Mouse (Mus musculus): Measurements from ENCODE around the gene Syt5.

Syt5 gene

DNA sequence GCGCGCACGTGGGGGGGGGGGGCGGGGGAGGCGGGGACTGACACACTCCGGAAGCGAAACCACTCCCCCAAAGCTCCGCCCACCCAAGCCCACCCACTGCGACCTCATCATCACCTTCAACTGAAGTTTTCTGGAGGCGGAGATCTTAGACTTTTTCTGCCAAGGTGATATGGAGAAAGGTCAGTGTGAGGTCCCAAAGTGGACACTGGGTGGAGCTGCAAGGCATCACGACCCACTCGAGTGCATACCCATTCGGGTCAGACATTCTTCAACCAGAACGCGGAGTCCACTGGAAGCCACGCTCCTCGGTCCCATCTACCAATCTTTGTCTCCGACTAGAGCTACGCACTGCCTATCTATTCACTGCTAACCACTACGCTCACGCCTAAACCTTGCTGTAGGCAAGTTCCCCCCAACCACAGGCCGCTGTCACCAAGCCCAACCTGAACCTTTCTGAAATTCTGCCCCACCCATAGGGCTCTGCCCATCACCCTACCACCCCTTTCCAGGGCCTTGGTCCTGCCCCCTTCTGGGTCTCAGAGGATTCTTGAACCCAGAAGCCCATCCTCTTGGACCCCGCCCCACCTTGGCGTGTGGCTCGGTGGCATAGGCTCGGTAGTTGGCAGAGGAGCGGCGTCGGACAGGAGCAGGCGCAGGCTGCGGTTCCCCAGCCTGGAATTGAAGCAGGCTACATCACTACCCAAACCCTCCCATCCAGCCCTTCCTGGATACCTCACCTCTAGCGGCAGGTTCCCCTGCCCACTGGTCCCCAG is 25.9 kb downstream of the Syt5 start:
- peak; percentile 44 for DNase-seq

GRCm38 (mm10) chr7:4518487-4518886 is 28.9 kb downstream of the Syt5 start:
- DNase-seq, result no peak

GRCm38 (mm10) chr7:4516332-4517050 is 30.9 kb downstream of the Syt5 start, which contains the start of gene Tnnt1:
Tnnt1 (minus strand) TSS chr7:4516382.
- peak; percentile 60 for DNase-seq

DNA sequence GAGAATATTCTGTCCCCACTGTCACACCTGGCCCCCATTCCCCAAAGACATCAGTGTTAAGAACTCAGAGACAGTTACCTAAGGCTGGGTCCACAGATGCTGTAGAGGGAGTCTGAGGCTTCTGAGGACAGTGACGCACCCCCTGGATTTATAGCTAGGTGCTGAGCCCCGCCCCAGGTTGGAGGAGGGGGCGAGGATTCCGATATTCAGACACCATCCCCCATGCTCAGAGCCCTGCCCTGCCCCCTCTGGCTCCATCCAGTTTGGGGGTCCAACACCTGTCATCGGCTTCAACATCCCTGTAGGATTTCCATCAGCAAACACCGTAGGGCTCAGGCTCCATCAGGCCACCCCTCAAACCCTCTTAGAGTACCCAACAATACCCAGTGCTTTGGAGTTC is 31.5 kb downstream of the Syt5 start:
- DNase-seq, result no peak

- no peak for DNase-seq
Observed at GRCm38 (mm10) chr7:4513829-4514712, 33.3 kb downstream of the Syt5 start.

GRCm38 (mm10) chr7:4513236-4513635 is 34.1 kb downstream of the Syt5 start:
- peak; percentile 68 for DNase-seq

DNA sequence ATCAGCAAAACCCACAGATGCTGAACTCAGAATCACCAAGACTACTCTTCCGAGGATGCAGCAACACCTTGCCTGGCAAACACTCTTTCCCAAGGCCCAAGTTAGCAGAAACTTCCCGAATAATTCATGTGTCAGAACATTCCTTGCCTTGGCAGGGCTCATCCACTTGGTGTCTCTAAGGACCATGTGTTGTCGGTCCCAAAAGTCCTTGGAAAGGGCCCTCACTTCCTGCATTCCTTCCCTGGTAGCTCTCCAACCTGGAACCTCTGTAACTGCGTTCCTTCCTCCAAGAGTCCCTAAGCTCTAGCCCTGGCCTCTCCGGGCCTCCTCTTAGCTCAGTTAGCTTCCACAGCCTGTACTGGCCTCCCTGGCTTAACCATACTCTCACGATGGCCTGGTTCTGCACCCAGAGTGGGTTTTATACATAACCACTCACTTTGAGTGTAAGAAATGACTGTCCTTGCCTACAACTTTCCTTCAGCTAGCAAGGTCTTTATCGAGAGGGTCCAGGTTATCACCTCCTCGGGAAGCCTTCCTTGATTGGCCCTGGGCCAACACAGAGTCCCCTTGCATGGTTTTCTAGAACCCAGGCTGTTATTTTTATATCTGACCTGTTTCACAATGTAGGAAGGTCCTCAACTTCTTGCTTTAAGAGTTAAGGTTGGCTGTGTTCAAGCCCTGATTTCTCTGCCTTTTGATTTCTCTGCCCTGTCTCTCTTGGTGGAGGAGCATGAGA is 35.7 kb downstream of the Syt5 start:
- DNase-seq, result no peak

DNA sequence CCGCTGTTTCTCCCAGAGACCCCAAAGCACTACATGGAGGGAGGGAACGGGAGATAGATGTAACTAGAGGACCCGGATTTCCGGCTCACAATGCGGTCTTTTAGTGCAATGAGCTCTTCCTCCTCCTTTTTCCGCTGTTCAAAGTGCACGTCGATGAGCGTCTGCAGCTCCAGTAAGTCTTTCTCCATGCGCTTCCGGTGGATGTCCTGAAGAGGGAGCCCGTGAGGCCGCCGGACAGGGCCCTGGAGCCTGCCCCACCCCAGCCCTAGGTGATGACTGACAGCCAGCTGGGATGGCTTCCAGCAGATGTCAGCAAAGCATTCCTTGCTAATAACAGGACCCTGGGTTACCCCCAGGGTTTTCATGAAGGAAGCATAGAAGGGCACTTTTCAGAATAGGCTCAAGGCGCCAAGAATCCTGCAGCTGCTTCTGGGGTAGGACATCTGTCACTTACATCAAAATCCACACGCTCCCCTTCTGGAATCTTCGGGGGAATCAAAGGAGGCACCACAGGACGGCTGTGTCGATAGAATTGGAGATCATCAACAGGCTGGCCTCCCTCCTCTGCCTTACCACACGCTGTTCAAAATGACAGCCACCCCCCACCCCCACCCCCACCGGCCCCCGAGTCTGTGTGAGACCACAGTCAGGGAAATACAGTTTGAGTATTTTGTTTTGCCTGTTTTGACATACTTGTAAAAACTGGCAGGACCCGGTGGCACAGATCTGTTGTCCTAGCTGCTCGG is 37.3 kb downstream of the Syt5 start:
- peak; percentile 86 for DNase-seq

- no peak for DNase-seq
Observed at GRCm38 (mm10) chr7:4508739-4509116, 38.6 kb downstream of the Syt5 start.

DNA sequence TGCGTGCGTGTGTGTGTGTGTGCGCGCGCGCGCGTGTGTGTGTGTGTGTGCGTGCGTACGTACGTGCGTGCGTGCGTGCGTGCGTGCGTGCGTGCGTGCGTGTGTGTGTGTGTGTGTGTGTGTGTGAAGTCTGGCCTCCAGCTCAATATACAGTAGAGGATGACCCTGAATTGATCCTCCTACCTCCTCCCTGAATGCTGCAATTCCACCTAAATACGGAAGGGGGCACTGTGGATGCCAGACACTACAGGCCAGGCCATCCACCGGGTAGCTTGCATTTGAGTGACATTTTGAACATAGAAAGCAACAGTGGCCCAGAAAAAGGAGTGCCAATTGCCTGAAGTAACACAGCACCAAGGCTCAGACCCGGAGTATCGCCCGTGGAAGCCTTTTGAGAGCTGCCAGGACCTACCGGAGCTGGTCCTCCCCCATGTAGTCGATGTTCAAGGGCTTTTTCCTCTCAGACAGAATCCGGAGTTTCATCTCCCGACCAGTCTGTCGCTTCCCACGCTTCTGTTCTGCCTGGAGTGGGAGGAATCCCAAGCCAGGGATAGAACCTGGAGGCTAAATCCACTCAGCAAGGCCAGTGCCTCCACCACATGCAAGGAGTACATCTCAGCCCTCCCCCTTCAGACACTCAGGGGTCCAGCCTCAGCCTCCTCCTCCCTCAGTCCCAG is 39.1 kb downstream of the Syt5 start:
- DNase-seq, result no peak

DNA sequence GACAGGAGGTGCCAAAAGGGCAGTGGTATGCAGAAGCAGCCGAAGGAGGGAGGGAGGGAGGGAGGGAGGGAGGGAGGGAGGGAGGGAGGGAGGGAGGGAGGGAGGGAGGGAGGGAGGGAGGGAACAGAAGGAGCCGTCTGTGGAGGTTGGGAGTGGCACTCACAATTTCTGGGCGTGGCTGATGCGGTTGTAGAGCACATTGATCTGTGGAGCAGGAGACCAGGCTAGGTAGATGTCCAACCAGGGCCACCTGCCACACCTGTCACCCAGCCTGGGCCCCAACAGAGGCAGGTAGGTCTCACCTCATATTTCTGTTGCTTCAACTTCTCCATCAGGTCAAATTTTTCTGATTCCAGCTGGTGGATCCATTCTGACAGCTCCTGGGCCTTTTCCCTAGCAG is 40.1 kb downstream of the Syt5 start:
- DNase-seq, result no peak

DNA sequence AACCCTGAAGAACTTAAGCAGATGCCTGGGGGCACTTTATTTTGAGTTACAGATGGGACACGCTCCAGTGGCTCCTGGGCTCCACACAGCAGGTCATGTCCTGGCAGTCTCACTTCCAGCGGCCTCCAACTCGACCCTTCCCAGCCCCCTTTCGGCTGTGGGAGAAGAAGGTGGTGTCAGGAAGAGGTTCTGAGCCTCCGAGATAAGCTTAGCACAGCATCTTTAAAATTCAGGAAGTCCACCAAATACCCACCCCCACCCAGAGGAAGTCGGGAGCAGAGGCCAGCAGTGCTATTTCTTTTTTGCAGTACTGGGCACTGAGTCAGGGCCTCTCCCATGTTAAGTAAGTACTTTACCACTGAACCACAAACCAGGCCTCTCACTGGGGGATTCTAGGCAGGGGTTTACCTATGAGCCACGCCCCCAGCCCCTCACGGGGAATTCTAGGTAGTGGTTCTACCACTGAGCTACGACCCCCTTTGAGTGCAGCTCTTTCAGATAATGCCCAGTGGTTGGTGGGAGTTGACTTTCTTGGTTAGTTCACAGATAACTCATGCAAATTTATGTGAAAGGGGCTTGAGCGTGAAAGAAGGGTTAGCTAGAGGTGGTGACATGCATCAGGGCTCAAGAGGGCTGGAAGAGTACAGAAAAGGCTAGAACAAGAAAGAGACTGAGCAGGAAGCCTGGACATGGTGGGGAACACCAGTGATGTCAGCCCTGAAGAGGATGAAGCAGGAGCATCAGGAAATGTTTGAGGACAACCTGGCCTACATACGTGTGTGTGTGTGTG is 42.5 kb downstream of the Syt5 start:
- no peak for DNase-seq

DNA sequence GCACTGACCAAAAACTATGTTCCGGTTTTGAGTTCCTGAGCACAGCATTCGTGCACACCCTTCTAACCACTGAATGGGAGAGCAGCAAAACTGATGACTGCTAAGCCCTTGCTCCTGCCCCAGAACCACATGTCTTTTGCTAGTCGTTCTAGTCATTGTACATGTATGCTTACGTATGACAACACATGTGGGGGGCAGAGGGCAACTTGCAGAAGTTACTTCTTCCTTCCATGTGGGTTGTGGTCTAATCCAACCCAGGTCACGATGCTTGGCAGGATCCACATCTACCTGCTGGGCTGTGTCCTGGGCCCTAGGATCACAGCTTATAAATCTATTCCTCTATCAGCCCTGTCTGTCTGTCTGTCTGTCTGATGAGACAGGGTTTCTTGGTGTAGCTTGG is 43.5 kb downstream of the Syt5 start:
- DNase-seq, result no peak

- no peak for DNase-seq
Observed at GRCm38 (mm10) chr7:4503100-4503499, 44.2 kb downstream of the Syt5 start.

- peak; percentile 75 for DNase-seq
Observed at GRCm38 (mm10) chr7:4502421-4503090, 44.8 kb downstream of the Syt5 start.

GRCm38 (mm10) chr7:4501558-4502397 is 45.6 kb downstream of the Syt5 start, which contains the start of gene Ppp1r12c:
Ppp1r12c (minus strand) TSS chr7:4501680.
- DNase-seq, result peak; percentile 95

- no peak for DNase-seq
Observed at GRCm38 (mm10) chr7:4500892-4501471, 46.4 kb downstream of the Syt5 start.

DNA sequence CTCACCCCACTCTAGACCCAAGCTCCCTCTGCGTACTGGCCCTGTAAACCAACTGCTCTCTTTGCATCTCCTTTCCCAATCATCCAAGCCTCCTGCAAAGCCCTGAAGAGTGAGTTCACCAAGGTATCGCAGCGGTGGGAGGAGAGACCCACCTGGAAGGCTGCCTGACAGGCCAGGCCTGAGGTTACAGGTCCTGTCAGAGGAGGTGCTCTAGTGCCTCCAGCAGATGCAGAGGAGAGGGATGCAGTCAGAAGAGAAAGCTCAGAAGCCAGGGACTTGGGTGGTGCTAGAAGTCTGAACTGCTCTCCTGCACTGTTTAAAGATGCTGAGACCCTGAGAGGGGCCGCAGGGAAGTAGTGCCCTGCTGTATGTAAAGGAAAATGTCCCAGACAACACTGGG is 48.3 kb downstream of the Syt5 start:
- no peak for DNase-seq
